Mouse (Mus musculus): ENCODE data around the gene Crot. TPM values are rescaled to one million over a fixed set of nuclear protein-coding genes. Genes with fewer than 3 reads are reported as not detected.
A peak's percentile ranks its signal among the peaks of the same experiment; 100 is the strongest.
"Not testable (repeated sequence)": the region's sequence is repeated elsewhere in the genome, so short reads cannot be mapped to it uniquely, and the experiment has no call there.

Crot gene
- 10 to 100 TPM; 76.4 to 83.8 TPM for polyA plus RNA-seq (2017; shearing (Covaris generic))

DNA sequence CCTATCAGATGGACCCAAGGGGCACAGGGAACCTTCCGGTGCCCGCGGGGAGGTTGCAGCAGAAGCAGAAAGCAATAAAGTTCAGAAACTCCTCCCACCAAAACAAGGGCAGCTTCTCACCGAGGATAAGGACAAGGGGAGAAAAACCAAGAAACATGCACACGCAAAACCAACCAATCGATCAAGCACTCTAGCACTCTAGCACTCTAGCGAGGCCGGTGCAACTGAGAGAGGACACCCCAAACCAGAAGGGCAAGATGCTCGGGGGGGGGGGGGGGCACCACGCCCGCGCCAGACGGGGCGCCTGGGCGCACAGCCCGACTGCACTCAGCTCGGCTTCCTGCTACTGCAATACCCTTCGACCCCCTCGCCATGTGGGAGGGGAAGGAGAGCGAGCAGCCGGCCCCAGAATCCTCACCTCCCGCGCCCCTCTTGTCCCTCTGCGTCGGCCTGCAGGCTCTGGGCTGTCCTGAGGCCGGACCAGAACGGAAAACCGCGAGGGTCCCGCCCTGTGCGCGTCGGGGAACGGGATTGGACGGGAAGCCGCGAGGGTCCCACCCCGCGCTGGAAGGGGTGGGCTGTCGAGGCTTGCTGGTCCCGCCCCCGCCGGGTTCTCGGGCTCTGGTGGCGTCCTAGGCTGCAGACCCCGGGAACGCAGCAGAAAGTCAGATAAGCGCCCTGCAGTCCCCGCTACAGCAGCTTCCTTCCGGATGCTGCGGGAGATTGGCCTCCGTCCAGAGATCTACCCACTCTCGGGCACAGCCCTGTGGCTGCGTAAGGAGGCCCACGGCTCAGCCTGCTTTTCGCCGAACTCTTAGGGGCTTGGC lies at the start of gene Crot:
Gene Crot, minus strand, starts transcription at position 639 of the 827 bp plus-strand sequence.
- ATAC-seq: peak; percentile 77

DNA sequence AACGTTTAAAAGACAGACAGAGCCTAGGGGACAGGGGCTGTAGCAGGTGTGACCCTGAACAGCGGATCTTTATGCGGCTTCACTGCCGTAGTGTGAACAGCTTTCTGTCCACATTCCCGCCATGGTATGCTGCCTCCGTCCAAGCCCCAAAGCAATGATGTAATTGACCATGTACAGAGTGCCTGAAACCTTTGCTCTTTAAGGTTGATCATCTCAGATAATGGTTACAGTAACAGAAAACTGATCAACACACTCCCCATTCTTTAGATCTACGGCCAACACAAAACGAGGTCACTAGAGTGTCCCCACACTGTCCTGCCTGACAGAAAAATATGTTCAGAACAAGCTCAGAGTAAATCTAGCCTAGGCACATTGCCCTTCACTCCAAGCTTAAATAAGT lies 48.8 kb upstream of the Crot start:
- no peak for ATAC-seq

DNA sequence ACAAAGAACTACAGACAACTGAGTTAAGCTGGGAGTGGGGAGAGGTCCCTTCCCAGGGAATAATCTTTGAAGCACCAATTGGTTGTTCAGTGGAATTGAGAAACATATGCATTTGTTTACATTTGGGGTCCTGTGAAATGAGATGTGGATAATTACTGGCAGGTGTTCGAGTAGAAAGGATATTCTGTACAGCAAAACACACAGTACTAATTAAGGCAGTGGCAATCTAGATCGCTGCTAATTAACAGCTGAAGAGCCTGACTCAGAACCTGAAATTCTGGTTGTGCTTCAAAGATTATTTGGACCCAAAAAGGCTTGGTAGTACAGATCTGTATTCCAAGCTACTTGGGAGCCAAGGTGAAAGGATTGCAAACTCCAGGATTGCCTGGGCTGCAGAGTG lies 47.7 kb upstream of the Crot start:
- no peak for ATAC-seq

DNA sequence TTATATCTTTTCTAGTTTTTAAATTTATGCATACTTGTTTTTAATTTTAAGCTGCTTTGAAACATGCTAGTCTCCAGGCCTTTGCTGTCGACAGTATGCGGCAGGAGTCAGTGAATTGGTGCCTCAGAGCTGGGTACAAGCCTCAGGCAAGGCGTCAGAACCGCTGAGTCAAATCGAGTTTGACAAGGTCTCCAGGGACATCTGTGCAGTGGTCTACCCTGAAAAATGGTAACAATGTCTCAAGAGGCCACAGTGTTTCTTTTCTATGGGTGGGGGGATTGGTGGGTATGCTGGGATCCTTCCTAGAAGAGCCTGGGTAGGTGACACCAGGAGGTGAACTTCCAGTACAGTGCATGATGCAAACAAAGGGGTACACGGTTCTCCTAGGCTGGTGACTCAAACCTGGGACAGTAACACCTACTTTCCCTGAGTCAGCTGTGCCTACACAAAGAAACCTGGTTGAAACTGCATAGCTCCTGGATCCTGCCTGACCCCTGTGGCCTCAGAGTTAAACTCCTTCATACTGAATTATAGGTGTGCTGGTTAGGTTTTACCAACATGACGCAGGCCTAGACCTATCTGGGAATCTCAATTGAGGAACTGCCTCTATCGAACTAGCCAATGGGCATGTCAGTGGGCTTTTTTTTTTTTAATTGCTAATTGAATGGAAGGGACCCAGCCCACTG lies 46.6 kb upstream of the Crot start:
- ATAC-seq: no peak

DNA sequence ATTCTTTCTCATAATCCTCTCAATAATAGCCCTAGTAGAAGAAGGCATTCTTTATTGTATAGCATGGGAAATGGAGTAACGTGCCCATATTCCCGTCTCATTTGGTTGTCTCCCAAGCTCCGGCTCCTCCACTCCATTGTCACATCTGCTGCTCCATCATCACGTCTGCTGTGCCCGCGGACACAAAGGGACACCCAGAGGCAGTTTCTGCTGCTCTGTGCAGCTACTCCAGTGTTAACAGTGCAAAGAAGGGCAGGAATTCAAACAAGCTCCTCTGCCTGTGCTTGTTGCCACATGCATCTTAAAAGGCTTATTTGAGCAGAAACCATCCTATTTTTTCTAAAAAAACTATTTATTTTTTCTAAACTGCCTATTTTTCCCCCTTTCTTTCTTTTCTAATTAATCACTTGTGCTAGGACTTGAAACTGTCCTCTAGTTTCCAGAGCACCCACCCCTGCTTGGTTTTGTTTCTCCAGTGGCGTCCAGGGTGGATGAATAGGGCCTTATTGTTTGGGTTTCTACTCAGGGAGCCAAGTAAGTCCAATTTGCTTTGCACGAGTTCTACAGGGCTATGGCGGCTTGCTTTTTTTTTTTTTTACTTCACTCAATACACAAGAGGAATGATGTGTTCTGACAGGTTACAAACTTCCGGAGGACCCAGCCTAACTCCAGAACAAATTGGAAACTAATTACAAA lies 45.7 kb upstream of the Crot start:
- ATAC-seq: no peak

DNA sequence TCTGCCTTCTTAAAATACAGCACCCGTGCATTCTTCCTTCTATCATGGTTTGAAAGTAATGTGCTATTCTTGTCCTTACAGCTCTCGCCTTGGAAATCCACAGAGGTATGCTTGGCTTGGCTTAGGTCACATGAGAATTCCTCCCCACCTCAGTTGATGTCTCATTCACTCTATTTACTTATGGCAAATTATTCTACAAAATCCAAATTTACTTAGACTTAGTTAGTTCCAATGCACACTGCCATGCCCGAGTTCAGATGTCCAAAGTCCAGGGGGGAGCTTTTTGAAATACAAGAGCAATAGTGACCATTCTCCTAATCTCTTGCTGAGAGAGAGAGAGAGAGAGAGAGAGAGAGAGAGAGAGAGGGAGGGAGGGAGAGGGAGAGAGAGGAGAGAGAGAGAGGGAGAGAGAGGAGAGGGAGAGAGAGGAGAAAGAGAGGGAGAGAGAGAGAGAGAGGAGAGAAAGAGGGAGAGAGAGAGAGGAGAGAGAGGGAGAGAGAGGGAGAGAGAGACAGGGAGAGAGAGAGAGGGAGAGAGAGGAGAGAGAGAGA lies 43.6 kb upstream of the Crot start:
- no peak for ATAC-seq

DNA sequence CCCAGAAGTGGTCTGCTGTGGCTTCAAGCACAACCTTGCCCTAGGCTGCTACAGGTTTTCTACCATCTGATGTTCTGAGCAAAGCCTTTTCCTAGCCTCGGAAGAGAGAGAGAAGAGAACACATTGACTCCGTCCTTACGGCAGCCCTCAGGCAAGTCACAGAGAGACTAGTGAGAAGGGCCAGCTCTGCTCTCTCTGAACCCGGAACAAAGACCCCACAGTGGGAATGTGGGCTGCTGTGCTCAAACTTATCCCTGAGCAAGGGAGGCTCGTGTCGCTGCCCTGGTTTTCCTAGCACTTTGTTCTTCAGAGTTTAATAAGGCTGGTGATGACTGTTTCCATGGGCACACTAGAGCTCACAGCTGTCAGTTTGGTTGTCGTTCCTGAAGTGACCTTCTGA lies 42.9 kb upstream of the Crot start:
- ATAC-seq: no peak

DNA sequence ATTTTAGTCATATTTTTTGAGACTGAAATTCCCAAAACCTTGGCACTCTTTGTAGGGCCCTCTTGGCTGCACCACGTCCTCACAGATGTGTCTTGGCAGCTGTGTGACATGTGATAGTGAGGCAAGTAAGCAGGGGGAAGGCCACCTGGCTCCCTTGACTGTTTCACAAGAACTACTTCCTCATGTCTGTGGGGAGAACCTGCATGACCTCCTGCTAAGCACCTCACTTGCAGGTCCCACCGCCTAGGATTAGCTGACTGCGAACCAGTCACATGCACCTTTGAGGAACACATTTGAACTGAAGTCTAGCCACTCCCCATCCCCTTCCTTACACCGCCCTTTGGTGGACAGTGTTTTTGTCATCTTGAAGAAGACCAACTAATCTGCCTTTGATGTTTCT lies 40.2 kb upstream of the Crot start:
- ATAC-seq: no peak

DNA sequence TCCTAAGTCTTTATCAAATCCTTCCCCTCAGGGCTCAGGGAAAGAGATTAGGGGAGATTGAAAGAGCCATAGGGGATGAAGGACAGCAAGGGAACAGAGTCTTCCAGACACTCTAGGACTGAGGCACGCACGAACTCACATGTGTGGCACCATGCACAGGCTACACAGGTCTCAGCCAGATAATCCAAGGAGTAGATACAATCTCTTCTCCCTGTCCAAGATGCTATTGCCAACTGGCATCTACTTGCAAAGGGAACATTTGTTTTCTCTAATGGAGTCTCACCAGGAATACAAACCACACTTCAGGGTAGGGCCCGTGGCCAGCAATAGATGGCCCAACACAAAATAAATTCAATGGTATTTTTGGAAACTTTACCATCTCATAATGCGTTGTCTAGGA lies 38.3 kb upstream of the Crot start:
- no peak for ATAC-seq

DNA sequence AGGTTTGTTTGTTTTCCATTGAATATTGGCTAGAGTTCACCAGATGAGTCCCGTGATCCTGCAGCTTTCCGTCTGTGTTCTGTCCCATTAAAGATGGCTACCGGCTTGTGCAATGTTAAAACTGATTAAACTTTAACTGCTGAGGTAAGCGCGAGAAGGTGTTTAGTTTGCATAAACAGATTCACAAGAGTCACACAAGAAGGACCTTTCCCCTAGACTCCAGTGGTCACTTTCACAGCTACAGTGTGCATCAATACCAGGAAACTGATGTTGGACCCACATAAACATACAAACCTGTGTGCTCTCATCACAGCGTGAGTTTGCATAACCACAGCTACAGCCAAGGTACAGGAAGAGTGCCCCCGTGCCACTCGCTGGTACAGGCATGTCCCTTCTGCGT lies 37.4 kb upstream of the Crot start:
- no peak for ATAC-seq

DNA sequence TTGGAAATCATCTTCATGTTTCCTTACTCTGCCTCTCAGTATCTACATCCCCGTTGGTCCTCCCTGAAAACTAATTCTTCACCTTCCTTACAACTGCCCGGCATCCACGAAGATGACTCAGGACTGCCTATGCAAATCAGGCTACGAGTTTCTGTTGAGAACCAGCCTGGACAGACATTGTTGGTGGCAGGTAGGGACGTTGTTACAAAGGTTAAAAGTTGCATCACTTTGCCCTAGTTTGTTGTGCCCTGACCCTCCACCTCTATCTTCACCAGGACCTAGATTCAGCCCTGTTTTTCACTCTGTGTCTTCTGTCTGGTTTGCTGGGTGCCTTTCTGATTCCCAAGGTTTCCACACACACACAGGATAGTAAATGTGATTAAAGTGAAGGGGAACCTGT lies 36.7 kb upstream of the Crot start:
- ATAC-seq: no peak

DNA sequence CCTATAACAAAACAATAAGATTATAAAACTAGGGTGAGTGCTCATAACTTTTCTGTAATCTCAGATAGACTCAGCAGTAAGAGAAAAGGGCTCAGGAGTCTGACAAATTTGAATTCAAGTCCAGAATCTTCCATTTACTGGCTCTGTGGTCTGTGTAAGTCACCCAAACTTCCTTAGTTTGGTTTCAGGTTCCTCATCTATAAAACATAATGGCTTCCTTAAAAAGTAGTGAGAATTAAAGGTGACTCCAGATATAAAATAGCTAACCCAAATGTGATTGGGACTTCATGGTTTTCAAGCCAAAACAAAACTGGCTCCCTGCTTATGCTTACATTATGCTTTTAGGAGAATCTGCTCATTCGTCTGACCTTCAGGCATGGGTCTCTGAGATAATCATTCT lies 35.5 kb upstream of the Crot start:
- ATAC-seq: no peak

DNA sequence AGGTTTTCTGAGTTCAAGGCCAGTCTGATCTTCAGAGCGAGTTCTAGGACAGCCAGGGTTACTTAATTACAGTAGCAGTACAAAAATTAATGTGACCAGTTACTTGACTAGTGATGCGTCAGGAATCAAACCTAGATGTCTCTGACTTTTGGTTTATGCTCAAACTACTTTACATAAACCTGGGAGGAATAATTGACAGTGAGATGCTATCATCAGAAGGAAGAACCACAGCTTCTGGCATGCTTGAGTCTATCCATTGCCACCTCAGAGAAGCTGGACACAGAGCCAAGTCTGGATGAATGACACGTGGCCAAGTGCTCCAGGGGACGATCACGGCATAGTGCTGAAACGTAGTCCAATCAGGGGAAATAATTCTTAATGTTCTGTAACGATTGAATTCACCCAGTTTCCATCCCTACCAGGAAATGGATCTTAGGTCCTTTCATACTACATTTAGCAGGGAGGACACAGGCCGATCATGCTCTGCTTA lies 35.0 kb upstream of the Crot start:
- ATAC-seq: no peak

DNA sequence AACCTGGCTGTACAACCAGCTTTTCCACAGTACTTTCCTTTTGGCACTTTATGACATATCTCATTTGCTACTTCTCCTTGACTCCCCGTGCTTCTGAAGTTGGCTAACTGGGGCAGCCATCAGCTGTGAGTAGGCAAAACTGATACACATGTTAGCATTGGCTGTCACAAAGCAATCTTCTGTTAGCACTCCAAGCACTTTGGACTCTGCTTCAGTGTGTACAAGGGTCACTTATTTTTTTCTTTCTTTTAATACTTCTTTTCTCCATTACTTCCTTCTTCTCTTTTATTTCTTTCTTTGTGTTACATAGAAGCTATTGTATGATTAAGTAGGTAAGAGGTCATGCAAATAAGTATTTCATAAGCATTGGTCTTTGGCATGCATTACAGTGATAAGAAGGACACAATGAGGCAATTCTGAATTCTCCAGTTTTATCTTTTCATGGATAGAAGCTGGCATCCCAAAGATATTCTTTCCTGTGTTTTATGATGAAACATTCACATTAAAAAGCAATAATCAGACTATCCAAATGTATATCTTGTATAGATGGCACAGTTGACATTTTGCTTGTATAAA lies 31.2 kb upstream of the Crot start:
- no peak for ATAC-seq

DNA sequence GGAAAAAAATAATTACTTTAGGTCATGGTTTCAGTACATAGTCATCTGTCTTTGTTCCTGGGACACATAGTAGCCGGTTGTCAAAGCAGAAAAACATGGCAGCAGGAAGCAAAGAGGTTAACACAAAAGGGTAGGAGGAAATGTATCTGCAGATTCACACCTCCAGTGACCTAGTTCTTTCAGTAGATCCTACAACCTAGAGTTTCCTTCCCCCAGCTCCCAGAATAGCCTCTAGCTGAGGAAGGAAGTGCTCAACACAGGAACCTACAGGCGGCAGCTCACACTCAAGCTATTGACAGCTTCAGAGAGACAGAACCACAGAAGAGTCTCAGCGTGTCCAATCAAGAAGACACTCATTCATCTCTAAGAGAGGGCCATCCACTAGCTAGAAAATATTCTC lies 18.2 kb upstream of the Crot start:
- peak; percentile 82 for ATAC-seq

DNA sequence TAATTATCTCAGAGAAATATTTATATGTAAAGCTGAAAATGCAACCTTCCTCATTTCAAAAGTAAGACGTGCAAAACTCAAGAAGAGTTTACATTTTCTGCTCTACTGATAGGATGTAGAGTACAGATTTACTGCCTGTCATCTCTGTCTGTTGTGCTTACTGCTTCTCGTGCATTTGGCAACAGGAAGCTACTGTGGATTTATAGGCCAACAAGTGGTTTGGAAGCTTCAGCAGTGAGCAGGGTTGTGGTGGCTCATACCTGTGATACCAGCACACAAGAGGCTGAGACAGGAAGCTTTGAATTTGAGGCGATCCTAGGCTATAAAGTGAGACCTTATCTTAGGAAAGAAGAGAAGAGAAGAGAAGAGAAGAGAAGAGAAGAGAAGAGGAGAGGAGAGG lies 17.6 kb upstream of the Crot start:
- peak; percentile 54 for ATAC-seq

DNA sequence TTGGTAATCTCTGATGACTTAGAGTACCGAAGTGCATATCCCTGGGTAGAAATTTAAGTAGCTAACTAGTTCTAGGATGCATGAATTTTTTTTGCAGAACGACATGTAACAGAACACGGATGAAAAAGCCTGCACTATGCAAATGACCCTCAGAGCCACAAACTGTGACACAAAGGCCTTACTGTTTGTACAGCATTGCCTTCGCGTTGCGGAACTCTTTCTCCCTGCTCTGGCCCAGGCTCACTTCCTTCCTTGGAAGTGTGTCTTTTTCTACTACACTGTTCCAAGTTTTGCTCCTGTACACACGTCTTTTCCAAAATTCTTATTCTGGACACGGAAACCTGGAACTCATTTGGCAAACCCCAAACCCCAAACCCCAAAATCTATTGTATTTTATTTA lies 14.2 kb upstream of the Crot start:
- no peak for ATAC-seq

DNA sequence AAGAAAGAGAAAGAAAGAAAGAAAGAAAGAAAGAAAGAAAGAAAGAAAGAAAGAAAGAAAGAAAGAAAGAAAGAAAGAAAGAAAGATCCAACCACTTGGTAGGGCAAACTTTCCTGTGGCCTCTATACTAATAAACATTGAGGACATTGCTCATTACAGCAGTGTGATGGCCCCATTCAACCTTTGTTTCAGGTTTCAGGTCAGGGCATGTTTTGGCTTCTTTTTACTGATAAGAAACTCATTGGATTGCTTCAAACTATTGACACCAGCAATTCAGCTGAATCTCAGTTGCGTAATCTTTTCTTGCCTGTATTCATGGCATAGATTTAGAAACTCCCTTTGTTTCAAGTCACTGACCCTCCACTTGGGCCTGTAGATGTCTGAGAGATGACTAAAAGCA lies 13.0 kb upstream of the Crot start:
- ATAC-seq: no peak

DNA sequence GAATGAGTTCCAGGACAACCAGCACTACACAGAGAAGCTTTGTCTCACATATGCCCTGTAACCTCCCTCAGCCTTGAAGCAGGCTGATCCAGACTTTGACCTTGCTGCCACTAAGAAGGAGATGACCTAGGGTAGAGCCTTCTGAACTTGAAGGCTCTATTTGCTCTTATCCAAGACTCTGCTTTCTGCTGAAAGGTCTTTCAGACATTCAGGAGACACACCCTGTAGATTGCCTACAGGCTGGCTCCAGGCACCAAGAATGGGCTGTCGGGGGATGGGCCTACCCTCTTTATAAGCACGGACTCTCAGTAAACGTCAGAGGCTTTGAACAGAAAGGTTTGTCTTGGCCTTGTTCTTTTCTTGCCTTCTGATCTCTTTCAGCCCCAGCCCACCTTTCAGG lies 9.5 kb upstream of the Crot start:
- not testable (repeated sequence) for ATAC-seq

DNA sequence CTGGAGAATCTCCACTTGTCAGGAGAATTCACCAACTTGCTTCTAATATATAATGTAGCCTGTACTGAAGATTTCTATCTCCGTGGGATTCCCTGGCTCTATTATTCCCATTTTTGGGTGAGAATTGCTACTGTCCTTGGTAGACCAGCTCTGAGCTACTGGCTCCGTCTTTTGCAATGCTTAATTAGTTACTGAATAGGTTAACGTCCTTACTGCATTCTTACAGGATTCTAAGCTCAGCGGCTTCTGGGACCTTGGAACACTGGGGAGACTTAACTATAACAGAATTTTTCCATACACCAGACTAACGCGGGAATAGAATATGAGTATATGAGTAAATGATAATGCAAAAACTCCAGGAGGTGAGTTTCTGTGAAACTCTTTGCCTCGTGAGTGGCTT lies 2.9 kb upstream of the Crot start:
- not testable (repeated sequence) for ATAC-seq

DNA sequence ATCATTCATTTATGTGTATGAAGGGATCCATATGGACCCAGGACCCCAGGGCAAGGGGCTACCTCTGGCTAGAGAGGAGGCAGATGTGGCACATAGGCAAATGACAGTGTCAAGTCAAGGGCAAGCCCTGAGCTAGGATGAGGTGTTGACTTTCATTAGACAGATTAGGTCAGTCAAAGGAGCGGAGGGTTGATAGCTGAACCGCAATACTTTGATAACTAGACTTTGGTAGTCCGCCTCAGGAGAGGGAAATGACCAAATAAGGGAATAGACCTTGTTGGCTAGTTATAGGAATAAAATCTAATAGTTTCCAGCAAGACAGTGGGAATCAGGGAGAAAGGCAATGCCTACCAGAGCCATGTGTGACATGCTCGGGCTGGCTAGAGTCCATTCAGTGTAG lies 2.0 kb upstream of the Crot start:
- ATAC-seq: no peak

DNA sequence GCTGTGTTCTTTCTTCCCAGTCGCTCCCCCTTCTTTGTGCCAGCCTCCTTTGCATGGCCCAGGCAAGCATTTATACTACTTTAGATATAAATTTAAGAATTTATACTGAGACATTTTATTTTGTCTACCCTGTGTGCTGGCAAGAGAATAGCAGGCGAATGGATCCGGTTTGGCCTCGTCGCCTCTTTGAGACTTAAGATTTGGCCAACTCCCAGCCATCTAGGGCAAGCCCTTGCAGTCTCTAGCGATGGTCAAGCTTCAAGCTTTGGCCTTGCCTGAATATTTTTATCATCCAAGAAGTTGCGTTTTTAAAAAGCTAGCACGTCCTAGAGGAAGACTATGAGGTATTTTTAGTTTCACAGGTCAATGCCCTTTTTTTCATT lies 380 bp upstream of the Crot start:
- no peak for ATAC-seq

Data from activated CD4-positive, CD25-positive, alpha-beta regulatory T cell, adult 4 months (primary cell).